Comparison of ENCODE assay signal across 4 mouse cellular contexts in genomic region chr10:35775165-35775564, GRCm38 (mm10).
DNase-seq lines count a peak whose midpoint lies in the region.

No protein-coding gene starts in this region.

- DNase-seq in ES-CJ7 (ENCODE audit: low read depth, low spot score): peak; percentile 28
- DNase-seq in R1 (ENCODE audit: low read depth, low spot score): peak; percentile 54
- peak; percentile 17 for DNase-seq in ZHBTc4 (ENCODE audit: low read depth, low spot score)
- peak; percentile 70 for DNase-seq in heart, adult 11 months

Comparison
In these comparisons a context has a peak if more than half of its experiments do, and no peak if none do; other contexts are left out.
1. Peak in every context shown above with its lines: DNase-seq.
2. DNase-seq: peak in every context shown above with its lines; median percentile 70 in heart, adult 11 months; 54 in R1; 28 in ES-CJ7; 17 in ZHBTc4.